In genomic region chr2:106722020-106722419, GRCm38 (mm10) we compare ENCODE assay signal across 17 mouse cellular contexts.
"Had no signal": no experiment of that assay in that cellular context is flagged by ENCODE, and none has a peak within 500 bp of the region (broad histone marks: within the 10 kb centered on the region; RNA-seq: fewer than 3 reads in every experiment).

No protein-coding gene starts in this region.

- H3K9ac ChIP-seq: intestine, embryonic 15.5 days; limb, embryonic 12.5 days; liver, embryonic 13.5 days; neural tube, embryonic 12.5 days had no signal

- ATAC-seq: intestine, embryonic 15.5 days had no signal

- H3K4me1 ChIP-seq: intestine, embryonic 15.5 days; liver, embryonic 13.5 days had no signal

- H3K9me3 ChIP-seq: intestine, embryonic 15.5 days; limb, embryonic 12.5 days; liver, embryonic 13.5 days; neural tube, embryonic 12.5 days had no signal

- H3K4me2 ChIP-seq: intestine, embryonic 15.5 days; limb, embryonic 12.5 days; liver, embryonic 13.5 days; midbrain, embryonic 11.5 days; neural tube, embryonic 12.5 days had no signal

- DNase-seq: kidney, adult 11 months; kidney, adult 9 months; kidney, postnatal 36 days; layer of hippocampus, postnatal 36 days; liver, embryonic 13.5 days; lung, adult 2 months; lung, postnatal 14 days; lung, postnatal 4 days; midbrain, embryonic 14.5 days; thymus, adult 2 months; thymus, postnatal 14 days; thymus, postnatal 4 days had no signal

- H3K27me3 ChIP-seq: intestine, embryonic 15.5 days; liver, embryonic 13.5 days; neural tube, embryonic 12.5 days had no signal

- H3K4me3 ChIP-seq: intestine, embryonic 15.5 days; left cerebral cortex, adult 2 months; limb, embryonic 12.5 days; liver, embryonic 13.5 days; neural tube, embryonic 12.5 days had no signal

- H3K27ac ChIP-seq: intestine, embryonic 15.5 days; left cerebral cortex, adult 2 months; liver, embryonic 13.5 days; neural tube, embryonic 12.5 days had no signal

- H3K36me3 ChIP-seq: intestine, embryonic 15.5 days; liver, embryonic 13.5 days had no signal
